Mouse (Mus musculus): ENCODE measurements around the gene Zfp846. TPM values are rescaled to one million over a fixed set of nuclear protein-coding genes. Genes with fewer than 3 reads are reported as not detected.
"Not testable (repeated sequence)": the region's sequence is repeated elsewhere in the genome, so short reads cannot be mapped to it uniquely, and the experiment has no call there.

The Zfp846 gene
- 18.0 and 20.4 TPM in 2 replicates for polyA plus RNA-seq (2015; fragmentation: Nextera tagmentation; extraction: Ambion mirVana)

DNA sequence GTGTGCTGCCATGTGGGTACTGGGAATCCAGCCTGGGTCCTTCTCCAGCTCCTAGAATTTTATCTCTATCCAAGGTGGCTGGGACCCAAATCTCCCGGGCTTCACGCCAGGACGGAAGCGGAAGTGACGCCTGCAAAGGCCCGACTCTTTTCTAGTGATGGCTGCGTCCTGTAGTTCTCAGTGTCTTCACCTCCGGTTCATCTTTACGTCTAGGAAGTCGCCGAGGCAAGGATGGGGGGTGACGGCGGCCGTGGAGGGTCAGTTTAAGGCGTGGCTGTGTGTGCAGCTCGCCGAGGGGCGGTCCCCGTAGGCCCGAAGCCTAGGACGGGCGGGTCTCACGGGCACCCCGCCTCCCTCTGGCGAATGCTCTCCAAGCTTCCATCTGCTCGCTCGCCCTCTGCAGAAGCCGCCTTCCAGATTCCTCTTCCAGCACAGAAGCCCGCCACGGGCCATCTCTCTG, at the start of gene Zfp846:
Gene Zfp846, plus strand, starts transcription at position 117 of the 460 bp plus-strand sequence.
- WGBS = under 1% methylated on average over 30 of the region's 30 CpGs
- Histone ChIP-seq H3K9me3 (replicated peaks) (0 out of 2 replicates have a peak, but pooled peaks cover 6% of the 10 kb centered on the region), H3K4me1 (0 out of 2 replicates have a peak, but pooled peaks cover 3% of the 10 kb centered on the region)

GRCm38 (mm10) chr9:20534326-20534926, 46.7 kb upstream of the Zfp846 start:
- no peaks in the 10 kb centered on the region for H3K27me3 ChIP-seq
- no peak for ATAC-seq (ENCODE audit: insufficient number of reproducible peaks, low FRiP score, low TSS enrichment, low read depth)
- 78% methylated on average over 8 of the region's 8 CpGs for WGBS
- H3K4me2 ChIP-seq (replicated peaks) = no peak overlapping the region
- no peaks in the 10 kb centered on the region for H3K9me3 ChIP-seq (replicated peaks)
- no peak overlapping the region for H3K27ac ChIP-seq (replicated peaks)
- no peak overlapping the region for H3K9ac ChIP-seq
- no peak overlapping the region for H3K4me3 ChIP-seq (replicated peaks)
- no peaks in the 10 kb centered on the region for H3K36me3 ChIP-seq
- no peaks in the 10 kb centered on the region for H3K4me1 ChIP-seq

More for the DNA sequence above, at the start of gene Zfp846:
- peak within 1 kb of the TSS; percentile 53 for H3K4me2 ChIP-seq (replicated peaks)
- ATAC-seq (ENCODE audit: insufficient number of reproducible peaks, low FRiP score, low TSS enrichment, low read depth) = peak; percentile 98
- peaks cover 10% of the 10 kb centered on the region; the same call in 1 of the 2 replicates for H3K36me3 ChIP-seq
- peaks cover 20% of the 10 kb centered on the region for H3K27me3 ChIP-seq
- peak within 1 kb of the TSS; percentile 79 for H3K27ac ChIP-seq (replicated peaks)
- H3K9ac ChIP-seq = peak within 1 kb of the TSS; percentile 70
- H3K4me3 ChIP-seq (replicated peaks) = peak within 1 kb of the TSS; percentile 70

GRCm38 (mm10) chr9:20536598-20536997, 44.5 kb upstream of the Zfp846 start:
- no peaks in the 10 kb centered on the region for H3K9me3 ChIP-seq (replicated peaks)
- H3K36me3 ChIP-seq = no peaks in the 10 kb centered on the region
- no peak for ATAC-seq (ENCODE audit: insufficient number of reproducible peaks, low FRiP score, low TSS enrichment, low read depth)
- H3K27ac ChIP-seq (replicated peaks) = no peak overlapping the region
- H3K4me2 ChIP-seq (replicated peaks) = no peak overlapping the region
- no peaks in the 10 kb centered on the region for H3K27me3 ChIP-seq
- no peaks in the 10 kb centered on the region for H3K4me1 ChIP-seq
- no peak overlapping the region for H3K4me3 ChIP-seq (replicated peaks)
- WGBS = 81% methylated on average over 2 of the region's 2 CpGs
- no peak overlapping the region for H3K9ac ChIP-seq

- no peaks in the 10 kb centered on the region for H3K36me3 ChIP-seq
- H3K4me3 ChIP-seq (replicated peaks) = 0 out of 2 replicates have a peak overlapping the region, but pooled peaks have one; percentile 48
- H3K27ac ChIP-seq (replicated peaks) = peak overlapping the region; percentile 95
- peak overlapping the region; percentile 72 for H3K4me2 ChIP-seq (replicated peaks)
- WGBS = 24% methylated on average over 6 of the region's 6 CpGs
- no peak overlapping the region for H3K9ac ChIP-seq
- no peaks in the 10 kb centered on the region for H3K9me3 ChIP-seq (replicated peaks)
- peaks cover 17% of the 10 kb centered on the region; the same call in 1 of the 2 replicates for H3K4me1 ChIP-seq
- no peaks in the 10 kb centered on the region for H3K27me3 ChIP-seq
- ATAC-seq (ENCODE audit: insufficient number of reproducible peaks, low FRiP score, low TSS enrichment, low read depth) = no peak
Observed at GRCm38 (mm10) chr9:20543496-20543895, 37.6 kb upstream of the Zfp846 start.

DNA sequence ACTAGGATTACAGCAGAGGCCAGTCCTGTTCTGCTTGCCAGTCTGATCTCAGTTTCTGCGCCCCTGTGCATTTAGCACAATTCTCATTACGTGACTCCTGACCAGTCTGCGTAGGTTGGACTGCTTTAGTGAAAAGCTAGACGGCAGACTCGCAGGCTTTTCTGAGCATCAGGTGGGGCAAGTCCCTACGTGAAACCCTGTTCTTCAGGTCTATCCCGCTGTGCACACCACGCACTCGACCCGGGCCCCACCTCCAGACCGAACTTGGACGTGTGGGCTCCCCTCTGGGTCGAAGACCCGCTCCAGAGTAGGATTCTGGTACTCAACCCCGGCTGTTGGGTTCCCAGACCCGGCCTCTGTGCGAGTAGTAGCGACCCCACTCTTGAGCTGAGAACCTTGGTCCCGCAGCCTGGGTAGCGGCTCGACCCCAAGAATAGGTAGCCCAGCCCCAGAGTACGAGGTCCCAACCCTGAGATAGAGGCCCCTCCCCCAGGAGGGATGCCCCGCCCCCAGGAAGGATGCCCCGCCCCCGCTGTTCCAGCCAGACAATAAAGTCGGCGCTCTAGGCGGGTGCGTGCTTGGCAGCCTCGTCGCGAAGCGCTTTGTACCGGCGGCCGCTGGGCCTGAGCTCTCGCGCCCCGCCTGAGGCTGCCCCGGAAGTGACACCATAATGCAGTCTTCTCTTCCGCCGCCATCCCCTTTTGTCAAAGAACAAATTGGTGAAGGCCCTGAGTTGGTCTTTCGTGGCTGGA, 36.8 kb upstream of the Zfp846 start:
- Histone ChIP-seq H3K4me1 (peaks cover 17% of the 10 kb centered on the region; the same call in 1 of the 2 replicates), H3K9ac (peak overlapping the region; percentile 37; the same call in 1 of the 2 replicates), H3K4me2 (replicated peaks) (peak overlapping the region; percentile 72), H3K27me3 (no peaks in the 10 kb centered on the region), H3K27ac (replicated peaks) (peak overlapping the region; percentile 95), H3K36me3 (no peaks in the 10 kb centered on the region), H3K9me3 (replicated peaks) (no peaks in the 10 kb centered on the region), H3K4me3 (replicated peaks) (peak overlapping the region; percentile 48)
- 3% methylated on average over 43 of the region's 43 CpGs for WGBS
- peak; percentile 91 for ATAC-seq (ENCODE audit: insufficient number of reproducible peaks, low FRiP score, low TSS enrichment, low read depth)

DNA sequence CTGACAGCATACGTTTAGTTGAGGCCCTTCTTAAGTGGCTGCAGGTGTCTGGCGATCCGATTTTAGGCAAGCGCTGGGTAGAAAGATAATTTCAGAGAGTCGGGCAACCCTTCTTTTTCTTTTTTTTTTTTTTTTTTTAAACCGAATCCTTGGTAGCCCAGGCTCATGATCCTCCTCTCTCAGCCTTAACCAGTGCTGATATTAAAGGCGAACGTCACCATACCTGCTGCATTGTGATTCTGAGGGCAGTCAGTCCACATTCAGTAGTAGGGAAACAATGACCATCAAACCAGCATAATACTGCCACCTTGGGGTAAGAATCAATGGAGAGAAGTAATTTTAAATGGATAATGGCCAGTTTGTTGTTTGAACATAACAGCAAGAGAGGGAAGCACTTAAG, 35.9 kb upstream of the Zfp846 start:
- H3K9me3 ChIP-seq (replicated peaks) = no peaks in the 10 kb centered on the region
- H3K9ac ChIP-seq = no peak overlapping the region
- peak overlapping the region; percentile 72 for H3K4me2 ChIP-seq (replicated peaks)
- H3K27me3 ChIP-seq = 0 out of 2 replicates have a peak, but pooled peaks cover 3% of the 10 kb centered on the region
- H3K27ac ChIP-seq (replicated peaks) = peak overlapping the region; percentile 95
- ATAC-seq (ENCODE audit: insufficient number of reproducible peaks, low FRiP score, low TSS enrichment, low read depth) = no peak
- WGBS = 14% methylated on average over 8 of the region's 8 CpGs
- H3K36me3 ChIP-seq = no peaks in the 10 kb centered on the region
- H3K4me1 ChIP-seq = peaks cover 17% of the 10 kb centered on the region; the same call in 1 of the 2 replicates
- peak overlapping the region; percentile 48 for H3K4me3 ChIP-seq (replicated peaks)

DNA sequence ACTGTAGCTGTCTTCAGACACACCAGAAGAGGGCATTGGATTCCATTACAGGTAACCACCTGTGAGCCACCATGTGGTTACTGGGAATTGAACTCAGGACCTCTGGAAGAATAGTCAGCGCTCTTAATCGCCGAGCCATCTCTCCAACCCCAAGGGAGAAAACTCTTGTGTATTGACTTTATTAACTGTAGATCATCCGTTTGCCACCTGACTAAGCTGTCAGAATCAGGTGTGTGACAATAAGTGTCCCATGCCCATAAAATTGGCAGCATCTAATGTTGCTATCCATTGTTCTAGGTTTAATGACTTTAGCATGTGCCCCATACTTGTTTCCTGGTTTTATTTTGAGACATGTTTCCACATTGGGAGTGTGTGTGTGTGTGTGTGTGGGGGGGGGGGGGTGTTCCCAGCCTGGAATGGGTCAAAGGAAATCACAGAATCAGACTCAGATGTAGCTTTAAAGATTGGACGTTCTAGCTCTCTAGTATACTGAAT, 29.3 kb upstream of the Zfp846 start:
- Histone ChIP-seq H3K27ac (replicated peaks) (no peak overlapping the region), H3K4me2 (replicated peaks) (no peak overlapping the region), H3K9ac (no peak overlapping the region), H3K36me3 (no peaks in the 10 kb centered on the region), H3K27me3 (0 out of 2 replicates have a peak, but pooled peaks cover 7% of the 10 kb centered on the region), H3K4me1 (no peaks in the 10 kb centered on the region), H3K9me3 (replicated peaks) (no peaks in the 10 kb centered on the region), H3K4me3 (replicated peaks) (no peak overlapping the region)
- 50% methylated on average over 5 of the region's 5 CpGs for WGBS
- ATAC-seq (ENCODE audit: insufficient number of reproducible peaks, low FRiP score, low TSS enrichment, low read depth) = no peak

DNA sequence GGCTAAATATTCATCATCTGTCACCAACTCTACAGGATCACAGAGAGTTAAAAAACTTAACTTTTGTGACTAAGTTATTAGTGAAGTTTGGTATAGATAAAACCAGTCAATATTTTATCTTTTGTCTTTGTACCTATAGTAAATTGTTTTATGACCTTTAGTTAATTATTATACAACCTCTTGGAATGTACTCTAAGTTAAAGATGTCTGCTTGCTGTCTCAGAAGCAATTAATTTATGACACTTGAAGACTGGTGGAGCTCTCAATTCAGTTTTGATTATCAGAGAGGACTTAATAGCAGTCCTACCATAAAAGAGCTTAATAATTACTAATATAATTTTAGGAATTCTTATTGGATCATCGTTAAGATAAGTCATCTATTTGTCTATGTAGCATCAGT, 28.4 kb upstream of the Zfp846 start:
- H3K27ac ChIP-seq (replicated peaks) = no peak overlapping the region
- H3K9me3 ChIP-seq (replicated peaks) = no peaks in the 10 kb centered on the region
- no peak overlapping the region for H3K4me3 ChIP-seq (replicated peaks)
- no peaks in the 10 kb centered on the region for H3K4me1 ChIP-seq
- no peak for ATAC-seq (ENCODE audit: insufficient number of reproducible peaks, low FRiP score, low TSS enrichment, low read depth)
- no peak overlapping the region for H3K9ac ChIP-seq
- H3K27me3 ChIP-seq = 0 out of 2 replicates have a peak, but pooled peaks cover 7% of the 10 kb centered on the region
- 80% methylated on average over 1 of the region's 1 CpGs for WGBS
- no peak overlapping the region for H3K4me2 ChIP-seq (replicated peaks)
- no peaks in the 10 kb centered on the region for H3K36me3 ChIP-seq

DNA sequence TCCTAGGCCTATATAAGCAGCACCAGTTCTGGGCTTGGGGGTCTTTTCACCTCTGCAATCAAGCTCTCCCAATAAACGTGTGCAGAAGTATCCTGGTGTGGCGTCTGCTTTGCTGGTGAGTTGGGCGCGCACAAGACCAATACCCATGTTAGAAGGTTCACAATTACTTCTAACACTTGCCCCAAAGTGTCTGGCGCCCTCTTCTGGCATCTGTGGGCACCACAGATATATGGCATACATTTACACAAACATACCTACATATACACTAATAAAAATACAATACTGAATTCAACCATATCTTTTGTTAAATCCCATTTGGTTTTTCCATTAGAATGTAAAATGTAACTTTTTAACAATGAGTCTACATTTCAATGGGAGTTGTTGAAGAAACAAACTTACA, 18.9 kb upstream of the Zfp846 start:
- 85% methylated on average over 5 of the region's 5 CpGs for WGBS

GRCm38 (mm10) chr9:20565326-20566030, 15.6 kb upstream of the Zfp846 start:
- not testable (repeated sequence) for H3K27ac ChIP-seq (replicated peaks); ATAC-seq (ENCODE audit: insufficient number of reproducible peaks, low FRiP score, low TSS enrichment, low read depth); H3K4me2 ChIP-seq (replicated peaks); H3K4me1 ChIP-seq; H3K36me3 ChIP-seq; H3K9ac ChIP-seq; H3K4me3 ChIP-seq (replicated peaks); H3K27me3 ChIP-seq; H3K9me3 ChIP-seq (replicated peaks)
- 87% methylated on average over 3 of the region's 3 CpGs for WGBS

More for the DNA sequence above, 18.9 kb upstream of the Zfp846 start:
- H3K27ac ChIP-seq (replicated peaks) = no peak overlapping the region
- H3K4me1 ChIP-seq = no peaks in the 10 kb centered on the region
- H3K9me3 ChIP-seq (replicated peaks) = no peaks in the 10 kb centered on the region
- H3K4me3 ChIP-seq (replicated peaks) = no peak overlapping the region
- no peak for ATAC-seq (ENCODE audit: insufficient number of reproducible peaks, low FRiP score, low TSS enrichment, low read depth)
- H3K36me3 ChIP-seq = no peaks in the 10 kb centered on the region
- no peak overlapping the region for H3K9ac ChIP-seq
- H3K4me2 ChIP-seq (replicated peaks) = no peak overlapping the region
- no peaks in the 10 kb centered on the region for H3K27me3 ChIP-seq

GRCm38 (mm10) chr9:20571060-20571459, 10.0 kb upstream of the Zfp846 start:
- Histone ChIP-seq H3K4me2 (replicated peaks) (no peak overlapping the region), H3K4me3 (replicated peaks) (no peak overlapping the region), H3K36me3 (no peaks in the 10 kb centered on the region), H3K9ac (no peak overlapping the region), H3K9me3 (replicated peaks) (no peaks in the 10 kb centered on the region), H3K27ac (replicated peaks) (no peak overlapping the region), H3K4me1 (no peaks in the 10 kb centered on the region), H3K27me3 (no peaks in the 10 kb centered on the region)
- ATAC-seq (ENCODE audit: insufficient number of reproducible peaks, low FRiP score, low TSS enrichment, low read depth) = no peak

All from embryonic facial prominence, embryonic 15.5 days (tissue).